Mouse (Mus musculus) MEL (cell line): Measurements from ENCODE around the gene Cpeb2.

Experiments used
- CTCF ChIP-seq, 3 experiments: IDR thresholded peaks in 2 of 3; conservative IDR thresholded peaks in 1 of 3; 2 replicates each; pipeline ENCODE4 v1.5.1; 2011 to 2012; ENCODE audit warnings: low read length in 3 of 3, low read depth in 2 of 3, mild to moderate bottlenecking in 2 of 3, improper control_type of control experiment in 1 of 3, inconsistent platforms in 1 of 3, mixed read lengths in 1 of 3, moderate library complexity in 1 of 3; ENCODE audit not compliant: control insufficient read depth in 1 of 3, insufficient read depth in 1 of 3, poor library complexity in 1 of 3, severe bottlenecking in 1 of 3
- EP300 ChIP-seq, 2 experiments: IDR thresholded peaks; 2 replicates each; pipeline ENCODE4 v1.6.1; 2011; ENCODE audit warnings: improper control_type of control experiment in 2 of 2, low read length in 2 of 2, low read depth in 1 of 2, mild to moderate bottlenecking in 1 of 2
- GATA1 ChIP-seq: IDR thresholded peaks from 2 replicates; pipeline ENCODE4 v1.6.1; 2011; ENCODE audit warnings: low read depth, low read length, improper control_type of control experiment
- MEF2A ChIP-seq: IDR thresholded peaks from 2 replicates; pipeline ENCODE4 v1.6.1; 2014; ENCODE audit warnings: low read depth, mild to moderate bottlenecking, inconsistent platforms, low read length, improper control_type of control experiment; ENCODE audit not compliant: poor library complexity, insufficient replicate concordance, severe bottlenecking; ENCODE audit errors: extremely low read depth
- NRF1 ChIP-seq: IDR thresholded peaks from 2 replicates; pipeline ENCODE4 v1.6.1; 2014; ENCODE audit warnings: low read depth, mild to moderate bottlenecking, inconsistent platforms, low read length, improper control_type of control experiment, moderate library complexity; ENCODE audit not compliant: poor library complexity, insufficient read depth, severe bottlenecking
- POLR2A ChIP-seq, 2 experiments: IDR thresholded peaks; 2 replicates each; pipeline ENCODE4 v1.6.1; 2011 to 2012; ENCODE audit warnings: low read length in 2 of 2, mild to moderate bottlenecking in 2 of 2, control low read depth in 1 of 2, improper control_type of control experiment in 1 of 2, low read depth in 1 of 2, moderate library complexity in 1 of 2; ENCODE audit not compliant: control insufficient read depth in 1 of 2, insufficient read depth in 1 of 2, poor library complexity in 1 of 2
- POLR2AphosphoS2 ChIP-seq: IDR thresholded peaks from 2 replicates; pipeline ENCODE4 v1.6.1; 2011; ENCODE audit warnings: low read length, improper control_type of control experiment
- SMC3 ChIP-seq: IDR thresholded peaks from 2 replicates; pipeline ENCODE4 v1.6.1; 2011; ENCODE audit warnings: low read depth, low read length, improper control_type of control experiment
- ZC3H11A ChIP-seq: IDR thresholded peaks from 2 replicates; pipeline ENCODE4 v1.6.1; 2012; ENCODE audit warnings: low read depth, mild to moderate bottlenecking, inconsistent platforms, low read length, improper control_type of control experiment

DNA sequence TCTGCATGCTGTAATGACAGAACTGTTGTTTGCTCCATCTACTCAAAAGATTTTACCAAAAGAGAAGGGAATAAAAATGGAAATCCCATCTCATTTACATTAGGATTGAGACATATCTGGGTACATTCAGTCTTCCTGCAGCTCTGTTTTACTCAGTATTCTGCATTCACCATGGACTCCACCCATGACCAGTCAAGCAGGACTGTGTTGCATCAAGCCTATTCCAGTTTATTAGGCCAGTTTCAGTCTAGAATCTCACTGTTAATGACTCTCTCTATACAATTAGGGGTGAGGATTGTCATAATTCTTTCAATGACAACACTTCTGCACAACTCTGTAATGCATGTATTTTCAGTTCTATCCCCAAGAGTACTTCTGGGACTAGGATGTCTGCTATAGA is 6.8 kb upstream of the Cpeb2 start:
- TF ChIP-seq GATA1 (no peak), EP300 (IDR thresholded peaks at IDR 0.05; ENCODE audit: low read depth in 1 of 2, low read length in 2 of 2) (no peak), MEF2A (no peak), SMC3 (0 out of 2 replicates have a peak, but pooled peaks have one; percentile 2), CTCF (IDR thresholded peaks at IDR 0.05 in 2 of 3, conservative IDR thresholded peaks at IDR 0.05 in 1 of 3; ENCODE audit: control insufficient read depth in 1 of 3, insufficient read depth in 1 of 3, low read depth in 2 of 3, low read length in 3 of 3, poor library complexity in 1 of 3, severe bottlenecking in 1 of 3) (no peak), POLR2AphosphoS2 (peak; percentile 63), NRF1 (no peak), ZC3H11A (no peak), POLR2A (IDR thresholded peaks at IDR 0.05; ENCODE audit: control insufficient read depth in 1 of 2, insufficient read depth in 1 of 2, low read depth in 1 of 2, low read length in 2 of 2, poor library complexity in 1 of 2) (no peak)
